Mouse (Mus musculus): ENCODE data around the gene Nt5c2.
"Not testable (repeated sequence)": the region's sequence is repeated elsewhere in the genome, so short reads cannot be mapped to it uniquely, and the experiment has no call there.

Gene Nt5c2

DNA sequence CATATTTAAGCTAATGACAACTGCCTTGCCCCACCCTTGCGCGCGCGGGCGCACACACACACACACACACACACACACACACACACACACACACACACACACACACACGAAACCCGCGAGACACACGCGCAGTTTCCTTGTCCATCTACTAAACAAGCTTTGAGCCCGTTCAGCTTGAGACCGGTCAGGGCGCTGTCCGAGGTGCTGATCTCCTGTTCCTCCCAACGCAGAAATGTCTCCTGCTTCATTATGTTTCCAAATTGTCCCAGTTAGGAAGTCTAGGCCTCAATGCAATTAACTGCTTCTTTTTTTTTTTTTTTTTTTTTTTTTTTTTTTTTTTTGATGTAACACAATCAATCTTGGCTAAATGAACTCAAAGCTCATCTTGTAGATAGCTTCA, 1.5 kb upstream of the Nt5c2 start:
- DNase-seq (ENCODE audit: low spot score) = peak; percentile 95

DNA sequence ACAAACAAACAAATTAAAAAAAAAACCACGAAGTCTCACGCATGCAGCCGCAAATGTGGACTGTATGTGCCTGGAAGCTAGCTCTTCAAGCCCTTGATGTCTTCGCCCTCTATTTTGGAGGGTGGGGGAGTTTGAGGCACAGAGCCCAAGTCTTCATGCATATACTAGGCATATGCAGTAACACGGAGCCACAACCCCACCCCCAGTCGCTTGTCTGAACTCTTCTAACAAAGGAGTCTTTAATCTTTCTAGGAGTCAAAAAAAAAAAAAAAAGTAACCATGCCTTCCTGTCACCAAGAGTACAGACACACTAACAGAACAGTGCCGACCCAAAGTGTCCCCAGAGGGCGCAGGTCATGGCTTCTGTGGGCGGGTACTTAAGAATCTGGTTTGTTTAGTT, 1.0 kb upstream of the Nt5c2 start:
- DNase-seq (ENCODE audit: low spot score) = no peak

DNA sequence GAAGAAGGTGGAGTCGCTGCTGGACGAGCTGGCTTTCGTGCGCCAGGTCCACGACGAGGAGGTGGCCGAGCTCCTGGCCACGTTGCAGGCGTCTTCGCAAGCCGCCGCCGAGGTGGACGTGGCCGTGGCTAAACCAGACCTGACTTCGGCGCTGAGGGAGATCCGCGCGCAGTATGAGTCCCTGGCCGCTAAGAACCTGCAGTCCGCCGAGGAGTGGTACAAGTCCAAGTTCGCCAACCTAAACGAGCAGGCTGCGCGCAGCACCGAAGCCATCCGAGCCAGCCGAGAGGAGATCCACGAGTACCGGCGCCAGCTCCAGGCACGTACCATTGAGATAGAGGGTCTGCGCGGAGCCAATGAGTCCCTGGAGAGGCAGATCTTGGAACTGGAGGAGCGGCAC, 443 bp upstream of the Nt5c2 start:
- no peak for DNase-seq (ENCODE audit: low spot score)

DNA sequence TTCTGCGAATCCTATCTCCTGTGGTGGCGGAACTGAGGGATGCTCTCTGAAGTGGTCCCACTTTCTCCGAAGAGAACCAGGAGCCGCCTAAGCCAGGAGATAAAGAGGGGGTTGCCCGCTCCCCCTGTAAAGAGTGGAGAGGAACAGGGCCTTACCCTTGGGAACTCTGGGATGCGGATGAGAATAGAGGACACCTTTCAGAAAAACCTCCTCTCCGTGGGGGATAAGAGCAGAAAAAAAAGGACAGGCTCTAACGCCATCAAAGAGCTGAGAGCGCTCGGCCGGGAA, 850 bp downstream of the Nt5c2 start:
- DNase-seq (ENCODE audit: low spot score) = no peak

DNA sequence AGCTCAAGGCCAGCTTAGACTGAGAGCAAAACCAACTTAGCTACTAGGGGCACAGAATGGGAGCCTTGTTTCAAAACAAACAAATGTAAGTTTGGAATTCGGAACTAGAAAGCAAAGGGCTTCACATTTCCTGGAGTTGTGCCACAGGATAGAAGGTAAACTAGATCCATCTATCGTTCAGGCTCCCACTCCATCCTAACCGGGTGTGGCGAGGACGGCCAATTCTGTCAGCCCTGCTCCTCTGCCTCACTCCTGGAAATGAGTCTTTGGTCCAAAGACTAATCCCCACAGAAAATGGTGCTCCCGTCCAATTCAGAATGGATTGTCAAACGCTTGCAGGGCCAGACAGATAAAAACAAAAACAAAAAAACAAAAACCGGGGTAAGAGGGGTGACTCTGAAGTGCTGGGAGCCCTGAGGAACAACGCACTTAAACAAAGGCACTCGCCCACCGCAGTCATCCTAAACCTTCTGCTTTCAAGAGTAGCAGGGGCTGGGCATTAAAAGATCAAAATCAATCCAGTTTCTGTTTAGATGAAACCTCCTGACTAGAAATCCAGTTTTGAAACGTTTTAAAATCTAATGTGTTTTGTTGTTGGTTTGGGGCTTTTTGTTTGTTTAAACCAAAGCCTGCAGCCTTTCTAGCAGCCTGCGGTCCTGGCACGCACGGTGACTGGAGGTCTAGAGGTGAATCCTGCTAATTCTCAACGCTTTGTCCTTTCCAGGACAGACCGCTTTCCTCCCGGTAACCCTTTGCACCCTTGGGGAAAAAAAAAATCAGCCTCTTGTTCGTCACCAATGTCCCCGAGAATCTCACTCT, 1.4 kb downstream of the Nt5c2 start:
- no peak for DNase-seq (ENCODE audit: low spot score)

DNA sequence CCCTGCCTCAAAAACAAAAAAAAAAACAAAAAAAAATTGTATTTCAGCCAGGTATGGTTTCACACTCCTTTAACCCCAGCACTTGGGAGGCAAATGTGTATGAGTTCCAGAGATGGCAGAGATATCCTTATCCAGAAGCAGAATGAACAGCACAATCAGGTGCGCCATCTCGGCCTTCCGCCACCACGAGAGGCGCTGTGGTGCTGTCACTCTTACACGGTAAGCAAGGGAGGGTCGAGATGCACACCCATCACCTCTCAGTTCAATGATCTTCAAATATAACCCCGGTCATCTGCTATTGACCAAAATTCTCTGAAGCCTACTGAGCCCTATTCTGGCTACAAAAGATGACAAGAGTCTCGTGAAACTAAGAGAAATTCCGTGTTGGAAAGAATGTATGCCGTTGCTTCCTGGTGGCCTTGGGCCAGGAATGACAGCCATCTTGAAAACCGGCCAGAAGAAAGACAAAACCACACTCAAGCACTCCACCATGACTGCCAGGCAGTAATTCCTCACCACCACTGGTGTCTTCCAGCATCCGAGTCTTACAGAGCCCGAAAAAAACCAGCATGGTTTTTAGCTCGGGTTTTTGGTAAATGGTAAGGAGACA, 2.3 kb downstream of the Nt5c2 start:
- no peak for DNase-seq (ENCODE audit: low spot score)

DNA sequence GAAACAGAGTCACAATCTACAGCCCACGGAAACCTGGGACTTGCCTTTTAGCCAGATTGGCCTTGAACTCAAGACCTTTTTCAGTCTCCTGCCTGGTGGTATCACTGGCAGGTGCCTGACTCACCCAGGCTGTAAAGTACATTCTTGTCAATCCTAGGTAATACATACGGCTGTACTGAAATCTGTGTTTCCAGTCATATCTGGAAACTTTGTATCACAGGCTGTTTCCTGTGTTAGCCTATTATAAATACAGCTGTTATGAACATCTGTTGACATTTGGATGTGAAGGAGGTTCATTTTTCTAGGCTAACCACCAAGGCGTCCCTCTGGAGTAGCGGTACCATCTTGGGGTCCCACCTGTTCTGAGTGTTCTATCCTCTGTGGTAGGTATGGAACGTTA, 5.0 kb downstream of the Nt5c2 start:
- DNase-seq (ENCODE audit: low spot score) = no peak

DNA sequence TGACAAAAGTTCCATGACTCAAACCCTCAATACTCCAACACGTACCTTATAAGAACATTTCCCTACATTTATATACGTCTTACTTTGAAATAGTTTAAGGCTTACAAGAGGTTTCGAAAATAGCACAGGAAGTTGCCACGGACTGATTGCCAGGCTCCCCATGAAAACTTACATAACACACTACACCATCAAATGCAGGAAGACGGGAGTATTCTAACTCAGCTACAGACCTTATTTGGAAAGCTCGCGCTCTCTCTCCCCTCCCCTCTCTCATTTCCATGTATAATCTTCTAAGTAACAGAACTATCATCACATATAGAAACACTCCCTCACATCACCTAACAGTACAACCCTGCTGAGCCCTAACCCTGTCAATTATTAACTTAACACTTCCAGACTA, 5.5 kb downstream of the Nt5c2 start:
- no peak for DNase-seq (ENCODE audit: low spot score)

DNA sequence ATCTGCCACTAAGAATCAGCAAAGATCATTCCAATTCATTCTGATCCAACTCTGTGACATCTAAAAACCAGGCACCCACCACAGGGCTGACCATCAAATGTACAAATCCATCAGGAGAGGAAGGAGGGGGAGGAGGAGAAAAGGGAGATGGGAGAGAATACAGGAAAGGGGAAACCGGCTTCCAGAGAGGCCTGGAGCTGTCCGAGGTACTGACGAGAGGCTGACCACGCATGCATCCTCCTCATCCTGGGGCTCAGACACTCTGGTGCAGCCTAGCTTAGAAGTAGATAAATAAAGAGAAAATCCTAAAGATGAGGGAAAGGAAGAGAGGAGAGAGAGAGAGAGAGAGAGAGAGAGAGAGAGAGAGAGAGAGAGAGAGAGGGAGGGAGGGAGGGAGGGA, 8.6 kb downstream of the Nt5c2 start:
- peak; percentile 88 for DNase-seq (ENCODE audit: low spot score)

DNA sequence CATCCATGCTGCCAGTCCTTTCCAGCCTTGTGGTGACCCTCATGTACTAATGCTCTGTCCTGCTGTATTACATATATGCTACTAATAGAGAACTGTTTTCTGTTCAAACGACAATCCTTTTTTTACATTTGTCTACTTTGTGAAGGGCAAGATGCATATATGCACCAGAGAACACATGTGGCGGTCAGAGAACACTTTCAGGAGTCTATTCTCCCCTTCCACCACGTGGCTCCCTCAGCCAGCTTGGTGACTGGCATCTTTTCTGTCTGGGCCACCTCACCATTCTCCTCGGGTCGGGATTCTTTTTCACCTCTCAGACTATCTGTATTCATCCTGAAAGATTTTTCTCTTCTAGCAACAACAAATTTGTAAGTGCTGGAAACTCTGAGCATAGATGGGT, 9.1 kb downstream of the Nt5c2 start:
- no peak for DNase-seq (ENCODE audit: low spot score)

DNA sequence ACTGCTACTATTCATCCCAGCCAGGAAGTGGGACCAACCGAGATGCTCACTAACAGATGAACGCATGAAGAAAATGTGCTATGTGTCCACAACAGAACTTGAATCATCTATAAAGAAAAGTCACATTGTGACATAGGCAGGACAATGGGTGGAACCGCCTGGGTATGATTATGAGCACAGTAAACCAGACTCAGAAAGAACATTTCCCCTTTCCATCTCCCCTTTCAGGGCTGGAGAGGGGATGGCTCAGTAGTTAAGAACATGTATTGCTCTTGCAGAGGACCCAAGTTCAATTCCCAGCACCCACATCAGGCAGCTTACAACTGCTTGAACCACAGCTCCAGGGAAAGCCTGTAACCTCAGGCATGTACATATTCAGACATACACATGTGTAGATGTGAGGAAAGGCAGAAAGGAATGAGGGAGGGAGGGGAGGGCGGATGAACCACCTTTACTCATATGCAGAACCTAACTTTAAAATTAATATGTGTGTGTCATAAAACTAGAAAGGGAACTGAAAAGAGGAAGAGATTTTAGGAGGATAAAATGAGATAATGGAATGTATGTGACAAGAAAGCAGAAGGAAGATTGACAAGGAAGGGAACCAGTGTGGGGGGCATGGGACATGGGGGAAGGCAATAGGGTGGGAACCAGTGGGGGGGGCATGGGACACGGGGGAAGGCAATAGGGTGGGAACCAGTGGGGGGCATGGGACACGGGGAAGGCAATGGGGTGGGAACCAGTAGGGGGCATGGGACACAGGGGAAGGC, 11.0 kb downstream of the Nt5c2 start:
- no peak for DNase-seq (ENCODE audit: low spot score)

DNA sequence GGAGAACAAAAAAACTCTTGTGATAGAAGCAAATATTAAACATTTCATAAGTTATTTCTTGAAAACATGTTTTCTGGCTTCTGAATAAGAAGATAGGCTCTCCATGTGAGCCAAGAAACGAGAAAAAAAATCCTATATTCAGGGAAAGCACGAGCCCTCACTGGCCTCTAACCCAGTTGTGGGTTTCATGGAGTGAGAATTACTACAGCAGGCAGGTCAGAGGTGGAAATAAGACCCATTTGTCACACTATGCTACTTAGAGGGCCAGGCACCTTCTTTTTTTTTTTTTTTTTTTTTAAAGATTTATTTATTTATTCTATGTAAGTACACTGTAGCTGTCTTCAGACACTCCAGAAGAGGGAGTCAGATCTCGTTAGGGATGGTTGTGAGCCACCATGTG, 14.6 kb downstream of the Nt5c2 start:
- DNase-seq (ENCODE audit: low spot score) = not testable (repeated sequence)

DNA sequence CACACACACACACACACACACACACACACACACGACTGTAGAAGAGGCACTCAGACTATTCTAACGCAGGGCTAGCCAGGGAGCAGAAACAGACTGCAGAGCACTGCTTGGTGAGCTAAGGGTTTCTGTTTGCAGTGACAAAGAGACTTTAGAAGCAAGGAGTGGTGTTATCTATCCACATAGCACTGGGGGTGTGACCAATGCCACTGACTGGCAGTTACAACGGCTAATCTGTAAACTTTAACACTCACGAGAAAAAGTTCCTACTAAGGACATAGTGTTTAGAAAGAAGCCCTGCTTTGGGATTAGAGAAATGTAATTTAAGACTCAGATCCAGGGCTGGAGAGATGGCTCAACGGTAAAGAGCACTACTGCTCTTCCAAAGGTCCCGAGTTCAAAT, 15.2 kb downstream of the Nt5c2 start:
- no peak for DNase-seq (ENCODE audit: low spot score)

DNA sequence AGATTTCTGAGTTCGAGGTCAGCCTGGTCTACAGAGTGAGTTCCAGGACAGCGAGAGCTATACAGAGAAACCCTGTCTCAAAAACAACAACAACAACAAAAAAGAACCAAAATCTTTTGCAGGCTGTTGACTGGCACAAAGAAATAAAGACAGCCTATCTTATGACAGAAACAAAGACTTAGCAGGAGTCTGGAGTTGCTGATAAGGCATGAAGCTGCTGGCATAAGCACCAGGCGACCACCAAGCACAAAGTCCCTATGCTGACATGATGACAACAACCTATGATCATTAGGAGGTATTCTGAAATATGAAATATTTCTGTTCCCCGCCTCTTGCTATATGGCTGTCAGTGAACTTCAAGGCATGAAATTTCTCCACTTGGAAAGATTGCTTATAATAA, 16.0 kb downstream of the Nt5c2 start:
- no peak for DNase-seq (ENCODE audit: low spot score)

DNA sequence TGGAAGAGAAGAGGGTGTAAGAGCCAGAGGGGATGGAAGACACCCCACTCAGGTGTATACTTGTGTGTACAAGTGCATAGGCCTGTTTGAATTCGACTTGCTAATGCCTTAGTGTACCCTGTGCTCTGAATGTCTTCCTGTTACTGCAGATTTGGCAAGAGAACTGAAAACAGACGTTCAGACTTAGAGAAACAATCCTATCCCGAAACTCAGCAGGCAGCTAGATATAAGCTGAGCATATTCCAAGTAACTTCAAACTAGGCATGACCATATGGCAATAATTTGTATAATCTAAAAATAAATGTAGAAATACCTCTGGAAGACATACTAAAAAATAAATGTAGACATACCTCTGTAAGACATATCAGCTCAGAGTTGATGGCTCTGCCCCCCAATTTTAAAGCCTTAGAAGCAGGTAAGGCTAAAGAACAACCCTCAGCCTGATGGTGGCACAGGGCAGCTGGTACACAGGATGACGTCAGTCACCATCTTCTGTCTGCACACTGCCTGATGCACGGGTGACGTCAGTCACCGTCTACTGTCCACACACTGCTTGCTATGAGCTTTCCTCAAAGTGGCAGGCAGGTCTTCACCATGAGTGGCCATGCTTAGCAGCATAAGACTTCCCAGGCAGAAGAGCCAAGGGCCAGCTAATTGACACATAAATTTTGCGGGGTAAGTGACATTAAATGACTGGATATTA, 16.6 kb downstream of the Nt5c2 start:
- DNase-seq (ENCODE audit: low spot score) = no peak

DNA sequence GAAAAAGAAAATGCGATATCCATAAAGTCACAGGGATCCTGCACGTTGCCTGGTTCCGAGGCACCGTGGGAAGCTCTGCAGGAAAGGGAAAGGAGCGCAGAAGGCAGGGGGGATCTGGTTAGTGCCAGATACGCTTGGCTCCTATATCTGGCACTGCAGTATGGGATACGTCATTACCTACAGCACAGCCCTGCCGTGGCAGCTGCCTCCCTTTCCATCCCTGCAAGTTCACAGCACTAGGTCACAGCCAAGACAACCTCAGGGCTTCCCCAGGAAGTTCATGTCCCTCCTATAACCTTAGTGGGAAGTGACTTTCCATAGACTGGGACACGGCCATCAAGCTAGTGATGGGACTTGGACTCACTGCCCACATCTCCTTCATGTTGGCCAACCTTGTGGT, 18.9 kb downstream of the Nt5c2 start:
- no peak for DNase-seq (ENCODE audit: low spot score)

DNA sequence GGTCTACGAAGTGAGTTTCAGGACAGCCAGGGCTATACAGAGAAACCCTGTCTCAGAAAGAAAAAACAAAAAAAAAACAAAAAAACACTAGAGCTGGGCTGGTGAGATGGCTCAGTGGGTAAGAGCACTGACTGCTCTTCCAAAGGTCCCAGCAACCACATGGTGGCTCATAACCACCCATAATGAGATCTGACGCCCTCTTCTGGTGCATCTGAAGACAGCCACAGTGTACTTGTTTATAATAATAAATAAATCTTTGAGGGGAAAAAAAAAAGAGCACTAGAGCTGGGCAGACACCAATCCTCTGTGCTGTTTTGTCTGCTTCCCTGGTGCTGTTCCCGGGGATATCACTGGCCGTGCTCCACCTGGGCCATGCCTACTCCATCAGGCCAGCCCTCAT, 22.6 kb downstream of the Nt5c2 start:
- not testable (repeated sequence) for DNase-seq (ENCODE audit: low spot score)

DNA sequence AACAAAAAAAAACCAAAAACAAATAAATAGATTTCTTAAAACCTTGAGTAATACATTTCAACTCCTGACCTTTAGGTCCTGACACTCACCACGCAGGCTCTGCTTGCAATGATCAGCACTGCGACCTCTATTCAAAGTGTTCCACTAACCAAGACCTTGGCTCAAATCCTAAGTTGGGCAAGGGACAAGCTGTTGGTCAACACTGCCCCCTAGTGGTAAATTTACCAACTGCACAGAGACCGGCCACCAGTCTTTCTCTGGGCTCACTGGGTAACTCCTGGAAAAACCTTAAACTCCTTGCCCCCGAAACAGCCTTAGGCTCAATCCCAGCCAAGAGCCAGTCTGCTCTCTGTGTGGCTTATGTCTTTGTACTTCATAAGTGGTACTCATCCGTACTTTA, 23.8 kb downstream of the Nt5c2 start:
- peak; percentile 93 for DNase-seq (ENCODE audit: low spot score)

DNA sequence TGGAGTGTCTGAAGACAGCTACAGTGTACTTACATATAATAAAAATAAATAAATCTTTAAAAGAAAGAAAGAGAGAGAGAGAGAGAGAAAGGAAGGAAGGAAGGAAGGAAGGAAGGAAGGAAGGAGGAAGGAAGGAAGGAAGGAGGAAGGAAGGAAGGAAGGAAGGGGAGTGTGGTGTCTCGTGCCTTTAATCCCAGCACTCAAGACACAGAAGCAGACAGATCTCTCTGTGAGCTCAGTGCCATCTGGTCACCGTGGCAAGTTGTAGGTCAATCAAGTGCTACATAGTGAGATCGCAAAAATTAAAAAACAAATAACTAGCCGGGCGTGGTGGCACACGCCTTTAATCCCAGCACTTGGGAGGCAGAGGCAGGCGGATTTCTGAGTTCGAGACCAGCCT, 24.3 kb downstream of the Nt5c2 start:
- DNase-seq (ENCODE audit: low spot score) = not testable (repeated sequence)

DNA sequence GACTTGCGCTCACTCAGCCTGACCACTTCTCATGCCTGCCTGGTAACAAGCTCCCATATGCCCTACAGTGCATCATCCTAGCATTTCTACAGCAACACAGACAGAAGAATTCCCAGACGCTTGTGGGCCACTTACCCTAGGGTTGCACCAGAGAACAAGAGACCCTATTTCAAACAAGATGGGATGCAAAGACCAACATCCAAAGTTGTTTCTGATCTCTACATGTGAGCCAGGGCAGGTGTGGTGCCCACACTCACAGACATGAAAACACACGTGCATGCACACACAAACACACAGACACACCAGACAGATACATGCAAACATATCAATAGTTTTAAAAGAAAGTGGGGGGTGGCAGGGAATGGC, 24.8 kb downstream of the Nt5c2 start:
- DNase-seq (ENCODE audit: low spot score) = no peak

DNA sequence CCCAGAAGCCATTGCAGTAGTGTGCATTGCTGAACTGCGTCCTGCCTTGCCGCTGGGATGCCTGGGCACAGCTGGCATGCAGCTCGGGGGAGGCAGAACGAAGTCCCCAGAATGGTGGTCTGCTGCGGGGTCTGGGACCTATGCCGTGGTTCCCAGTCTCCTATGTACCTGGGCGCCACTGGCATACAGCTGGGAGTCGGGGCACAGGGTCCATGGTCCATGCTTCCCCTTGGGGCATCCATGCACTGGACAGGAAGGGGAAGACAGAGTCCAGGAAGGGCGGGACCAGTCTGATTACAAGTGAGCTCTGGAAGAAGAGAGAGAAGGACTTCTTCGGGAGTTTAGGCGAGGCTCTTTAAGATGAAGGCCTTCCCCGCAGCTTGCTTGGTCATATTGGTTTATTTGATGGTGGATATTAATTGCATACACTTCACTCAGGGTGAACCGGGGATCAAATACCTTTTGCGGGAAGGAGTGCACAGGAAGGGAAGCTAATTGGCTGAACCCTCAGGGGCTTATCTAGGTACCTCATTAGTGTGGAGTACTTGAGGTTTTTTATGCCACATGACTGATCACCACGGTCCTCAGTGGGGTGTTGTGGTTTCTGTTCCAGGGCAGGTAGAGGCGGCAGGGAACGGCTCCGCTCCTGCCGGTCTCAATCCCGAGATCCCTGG, 25.3 kb downstream of the Nt5c2 start:
- no peak for DNase-seq (ENCODE audit: low spot score)
